Mouse (Mus musculus): ENCODE measurements around the gene Polr3gl. TPM values are rescaled to one million over a fixed set of nuclear protein-coding genes. Genes with fewer than 3 reads are reported as not detected.

Polr3gl gene
- polyA plus RNA-seq, 1 experiment from 2014 or later = 43.1 TPM

- Histone ChIP-seq H3K4me2 (ENCODE audit: low read length) (no peak overlapping the region), H3K27ac (ENCODE audit: low read length) (no peak overlapping the region), H3K9me3 (ENCODE audit: control insufficient read depth, low read length) (no peaks in the 10 kb centered on the region), H3K4me1 (replicated peaks; ENCODE audit: control insufficient read depth, insufficient read depth, low read length) (peaks cover 72% of the 10 kb centered on the region), H3K9ac (replicated peaks; ENCODE audit: low read depth, low read length) (no peak overlapping the region), H3K27me3 (replicated peaks; ENCODE audit: control insufficient read depth, insufficient read depth, low read length) (no peaks in the 10 kb centered on the region), H3K4me3 (replicated peaks; ENCODE audit: low read length) (no peak overlapping the region), H3K36me3 (ENCODE audit: control insufficient read depth, insufficient read depth) (no peaks in the 10 kb centered on the region)
- WGBS = 66% methylated on average over 3 of the region's 3 CpGs
- ATAC-seq = no peak
These were observed 5.4 kb upstream of the Polr3gl start for GRCm38 (mm10) chr3:96599411-96599810.

GRCm38 (mm10) chr3:96599069-96599393 lies 5.0 kb upstream of the Polr3gl start:
- peak overlapping the region; percentile 99 for H3K4me2 ChIP-seq (ENCODE audit: low read length)
- no peaks in the 10 kb centered on the region for H3K36me3 ChIP-seq (ENCODE audit: control insufficient read depth, insufficient read depth)
- no peak for ATAC-seq
- no peak overlapping the region; the same call in 1 of the 2 replicates for H3K4me3 ChIP-seq (replicated peaks; ENCODE audit: low read length)
- H3K27ac ChIP-seq (ENCODE audit: low read length) = no peak overlapping the region
- no peaks in the 10 kb centered on the region for H3K27me3 ChIP-seq (replicated peaks; ENCODE audit: control insufficient read depth, insufficient read depth, low read length)
- WGBS = 46% methylated on average over 8 of the region's 8 CpGs
- no peaks in the 10 kb centered on the region for H3K9me3 ChIP-seq (ENCODE audit: control insufficient read depth, low read length)
- H3K4me1 ChIP-seq (replicated peaks; ENCODE audit: control insufficient read depth, insufficient read depth, low read length) = peaks cover 68% of the 10 kb centered on the region
- H3K9ac ChIP-seq (replicated peaks; ENCODE audit: low read depth, low read length) = no peak overlapping the region

DNA sequence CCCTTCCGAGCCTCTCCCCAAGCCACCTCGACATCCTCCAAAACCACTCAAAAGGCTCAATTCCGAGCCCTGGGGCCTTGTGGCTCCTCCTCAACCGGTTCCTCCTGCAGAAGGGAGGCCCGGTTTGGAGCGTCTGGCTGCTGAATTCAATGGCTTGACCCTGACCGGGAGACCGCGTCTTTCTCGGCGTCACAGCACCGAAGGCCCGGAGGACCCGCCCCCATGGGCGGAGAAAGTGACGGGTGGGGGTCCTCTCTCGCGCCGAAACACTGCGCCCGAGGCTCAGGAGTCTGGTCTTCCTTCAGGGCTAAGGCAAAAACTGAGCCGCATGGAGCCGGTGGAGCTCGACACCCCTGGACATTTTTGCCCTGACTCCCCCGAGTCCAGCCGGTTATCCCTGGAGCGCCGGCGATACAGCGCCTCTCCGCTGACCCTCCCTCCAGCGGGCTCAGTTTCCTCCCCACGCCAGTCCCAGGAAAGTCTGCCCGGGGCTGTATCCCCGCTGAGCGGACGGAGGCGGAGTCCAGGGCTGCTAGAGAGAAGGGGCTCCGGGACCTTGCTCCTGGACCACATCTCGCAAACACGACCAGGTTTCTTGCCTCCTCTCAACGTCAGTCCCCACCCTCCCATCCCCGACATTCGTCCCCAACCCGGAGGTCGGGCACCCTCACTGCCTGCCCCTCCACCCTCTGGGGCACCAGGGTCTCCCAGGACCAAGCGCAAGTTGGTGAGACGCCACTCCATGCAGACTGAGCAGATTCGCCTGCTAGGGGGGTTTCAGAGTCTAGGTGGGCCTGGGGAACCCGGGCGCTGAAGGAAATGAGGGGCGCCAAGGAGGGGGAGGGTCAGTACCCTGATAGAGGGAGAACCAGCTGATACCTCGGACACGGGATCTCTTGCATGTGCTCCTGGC lies 4.4 kb upstream of the Polr3gl start:
- Histone ChIP-seq H3K9me3 (ENCODE audit: control insufficient read depth, low read length) (no peaks in the 10 kb centered on the region), H3K4me1 (replicated peaks; ENCODE audit: control insufficient read depth, insufficient read depth, low read length) (peaks cover 62% of the 10 kb centered on the region), H3K27me3 (replicated peaks; ENCODE audit: control insufficient read depth, insufficient read depth, low read length) (no peaks in the 10 kb centered on the region), H3K4me3 (replicated peaks; ENCODE audit: low read length) (peak overlapping the region; percentile 52), H3K27ac (ENCODE audit: low read length) (no peak overlapping the region; the same call in 1 of the 2 replicates), H3K36me3 (ENCODE audit: control insufficient read depth, insufficient read depth) (no peaks in the 10 kb centered on the region), H3K9ac (replicated peaks; ENCODE audit: low read depth, low read length) (peak overlapping the region; percentile 75), H3K4me2 (ENCODE audit: low read length) (peak overlapping the region; percentile 99)
- WGBS = 3% methylated on average over 54 of the region's 54 CpGs
- no peak for ATAC-seq

DNA sequence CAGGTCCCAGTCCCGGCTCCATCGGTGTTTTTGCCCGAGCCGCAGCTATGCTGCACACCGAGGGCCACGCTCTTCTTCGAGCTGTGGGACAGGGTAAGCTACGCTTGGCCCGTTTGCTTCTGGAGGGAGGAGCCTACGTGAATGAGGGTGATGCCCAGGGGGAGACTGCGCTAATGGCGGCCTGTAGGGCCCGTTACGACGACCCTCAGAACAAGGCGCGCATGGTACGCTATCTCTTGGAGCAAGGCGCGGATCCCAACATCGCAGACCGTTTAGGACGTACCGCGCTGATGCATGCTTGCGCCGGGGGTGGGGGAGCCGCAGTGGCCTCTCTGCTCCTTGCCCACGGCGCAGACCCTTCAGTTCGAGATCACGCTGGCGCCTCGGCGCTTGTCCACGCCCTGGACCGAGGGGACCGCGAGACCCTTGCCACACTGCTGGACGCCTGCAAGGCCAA lies 3.5 kb upstream of the Polr3gl start:
- peak overlapping the region; percentile 75 for H3K9ac ChIP-seq (replicated peaks; ENCODE audit: low read depth, low read length)
- under 1% methylated on average over 40 of the region's 40 CpGs for WGBS
- H3K27ac ChIP-seq (ENCODE audit: low read length) = peak overlapping the region; percentile 52
- H3K9me3 ChIP-seq (ENCODE audit: control insufficient read depth, low read length) = no peaks in the 10 kb centered on the region
- peak overlapping the region; percentile 52 for H3K4me3 ChIP-seq (replicated peaks; ENCODE audit: low read length)
- no peaks in the 10 kb centered on the region for H3K27me3 ChIP-seq (replicated peaks; ENCODE audit: control insufficient read depth, insufficient read depth, low read length)
- no peaks in the 10 kb centered on the region for H3K36me3 ChIP-seq (ENCODE audit: control insufficient read depth, insufficient read depth)
- ATAC-seq = no peak
- peaks cover 59% of the 10 kb centered on the region for H3K4me1 ChIP-seq (replicated peaks; ENCODE audit: control insufficient read depth, insufficient read depth, low read length)
- H3K4me2 ChIP-seq (ENCODE audit: low read length) = peak overlapping the region; percentile 99

DNA sequence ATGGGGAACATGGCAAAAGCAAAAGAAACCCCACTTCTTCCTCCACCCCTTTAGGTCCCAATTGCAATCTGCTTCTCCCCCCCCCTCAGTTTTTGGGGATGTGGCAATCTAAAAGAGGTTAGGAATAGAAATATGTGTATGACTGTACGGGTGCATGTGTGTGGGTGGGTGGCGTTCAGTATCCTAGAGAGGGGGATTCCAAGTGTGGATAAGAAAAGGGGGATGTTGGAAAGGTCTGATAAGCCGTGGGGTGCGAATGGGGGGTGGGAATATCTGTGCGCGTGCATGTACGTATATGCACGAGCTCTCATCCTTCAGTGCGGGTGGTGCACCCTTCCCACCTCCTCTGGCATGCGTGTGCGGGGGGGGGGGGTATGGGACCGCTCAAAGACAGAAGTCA lies 2.9 kb upstream of the Polr3gl start:
- H3K4me3 ChIP-seq (replicated peaks; ENCODE audit: low read length) = peak overlapping the region; percentile 52
- no peaks in the 10 kb centered on the region for H3K9me3 ChIP-seq (ENCODE audit: control insufficient read depth, low read length)
- H3K27ac ChIP-seq (ENCODE audit: low read length) = peak overlapping the region; percentile 52
- no peaks in the 10 kb centered on the region for H3K27me3 ChIP-seq (replicated peaks; ENCODE audit: control insufficient read depth, insufficient read depth, low read length)
- 2% methylated on average over 9 of the region's 12 CpGs for WGBS
- ATAC-seq = no peak
- peak overlapping the region; percentile 99 for H3K4me2 ChIP-seq (ENCODE audit: low read length)
- peak overlapping the region; percentile 75 for H3K9ac ChIP-seq (replicated peaks; ENCODE audit: low read depth, low read length)
- no peaks in the 10 kb centered on the region for H3K36me3 ChIP-seq (ENCODE audit: control insufficient read depth, insufficient read depth)
- peaks cover 55% of the 10 kb centered on the region for H3K4me1 ChIP-seq (replicated peaks; ENCODE audit: control insufficient read depth, insufficient read depth, low read length)

- peak within 1 kb of the TSS; percentile 52 for H3K27ac ChIP-seq (ENCODE audit: low read length)
- H3K9me3 ChIP-seq (ENCODE audit: control insufficient read depth, low read length) = no peaks in the 10 kb centered on the region
- H3K27me3 ChIP-seq (replicated peaks; ENCODE audit: control insufficient read depth, insufficient read depth, low read length) = no peaks in the 10 kb centered on the region
- H3K36me3 ChIP-seq (ENCODE audit: control insufficient read depth, insufficient read depth) = no peaks in the 10 kb centered on the region
- 1% methylated on average over 19 of the region's 23 CpGs for WGBS
- ATAC-seq = no peak
- H3K9ac ChIP-seq (replicated peaks; ENCODE audit: low read depth, low read length) = peak within 1 kb of the TSS; percentile 75
- peak within 1 kb of the TSS; percentile 52 for H3K4me3 ChIP-seq (replicated peaks; ENCODE audit: low read length)
- H3K4me1 ChIP-seq (replicated peaks; ENCODE audit: control insufficient read depth, insufficient read depth, low read length) = peaks cover 55% of the 10 kb centered on the region
- peak within 1 kb of the TSS; percentile 99 for H3K4me2 ChIP-seq (ENCODE audit: low read length)
These were observed 2.3 kb upstream of the Polr3gl start, which contains the start of gene Ankrd34a for GRCm38 (mm10) chr3:96596228-96596707. Ankrd34a (plus strand) TSS chr3:96596636.

DNA sequence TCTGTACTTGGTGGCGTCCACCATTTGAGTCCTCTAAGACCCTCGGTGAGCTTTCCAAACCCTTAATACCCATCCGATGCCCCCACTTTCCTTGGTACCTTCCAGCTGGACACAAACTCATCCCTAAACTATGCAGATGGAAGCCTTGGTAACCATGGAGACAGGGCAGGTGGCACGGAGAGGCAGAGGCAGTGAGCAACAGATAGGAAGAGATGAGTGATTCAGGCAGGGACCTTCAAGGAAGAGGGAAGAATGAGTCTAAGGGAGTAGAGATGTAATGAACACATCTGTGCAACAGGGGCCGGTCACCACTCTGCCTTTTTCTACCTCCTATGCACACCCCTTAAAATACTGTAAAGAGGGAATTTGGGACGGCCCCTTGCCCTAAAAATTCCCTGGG lies 1.7 kb upstream of the Polr3gl start:
- Histone ChIP-seq H3K4me2 (ENCODE audit: low read length) (peak overlapping the region; percentile 99), H3K27me3 (replicated peaks; ENCODE audit: control insufficient read depth, insufficient read depth, low read length) (no peaks in the 10 kb centered on the region), H3K27ac (ENCODE audit: low read length) (peak overlapping the region; percentile 52), H3K4me1 (replicated peaks; ENCODE audit: control insufficient read depth, insufficient read depth, low read length) (peaks cover 55% of the 10 kb centered on the region), H3K4me3 (replicated peaks; ENCODE audit: low read length) (peak overlapping the region; percentile 52), H3K9me3 (ENCODE audit: control insufficient read depth, low read length) (no peaks in the 10 kb centered on the region), H3K36me3 (ENCODE audit: control insufficient read depth, insufficient read depth) (no peaks in the 10 kb centered on the region), H3K9ac (replicated peaks; ENCODE audit: low read depth, low read length) (peak overlapping the region; percentile 75)
- WGBS = 23% methylated on average over 6 of the region's 6 CpGs
- no peak for ATAC-seq

DNA sequence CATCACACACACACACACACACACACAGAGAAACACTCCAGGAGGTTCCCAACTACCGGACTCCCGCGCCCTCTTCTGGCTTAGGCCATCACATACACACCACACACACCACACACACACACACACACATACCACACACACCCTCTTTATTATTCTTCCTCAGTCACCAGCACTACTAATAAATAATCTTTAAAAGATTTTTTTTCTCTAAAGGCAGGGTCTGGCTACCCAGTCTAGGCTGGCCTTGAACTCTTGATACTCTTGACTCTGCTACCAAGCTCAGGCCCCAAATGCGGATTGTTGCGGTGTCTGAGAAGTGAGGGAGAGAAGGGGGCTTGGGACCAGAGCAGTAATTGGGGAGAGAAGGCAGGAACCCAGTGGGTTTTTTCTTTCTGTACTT lies 870 bp upstream of the Polr3gl start:
- Histone ChIP-seq H3K4me3 (replicated peaks; ENCODE audit: low read length) (no peak overlapping the region), H3K36me3 (ENCODE audit: control insufficient read depth, insufficient read depth) (no peaks in the 10 kb centered on the region), H3K4me1 (replicated peaks; ENCODE audit: control insufficient read depth, insufficient read depth, low read length) (peaks cover 52% of the 10 kb centered on the region), H3K27me3 (replicated peaks; ENCODE audit: control insufficient read depth, insufficient read depth, low read length) (no peaks in the 10 kb centered on the region), H3K9ac (replicated peaks; ENCODE audit: low read depth, low read length) (no peak overlapping the region), H3K9me3 (ENCODE audit: control insufficient read depth, low read length) (no peaks in the 10 kb centered on the region), H3K27ac (ENCODE audit: low read length) (no peak overlapping the region), H3K4me2 (ENCODE audit: low read length) (no peak overlapping the region)
- ATAC-seq = no peak
- WGBS = 83% methylated on average over 5 of the region's 5 CpGs

DNA sequence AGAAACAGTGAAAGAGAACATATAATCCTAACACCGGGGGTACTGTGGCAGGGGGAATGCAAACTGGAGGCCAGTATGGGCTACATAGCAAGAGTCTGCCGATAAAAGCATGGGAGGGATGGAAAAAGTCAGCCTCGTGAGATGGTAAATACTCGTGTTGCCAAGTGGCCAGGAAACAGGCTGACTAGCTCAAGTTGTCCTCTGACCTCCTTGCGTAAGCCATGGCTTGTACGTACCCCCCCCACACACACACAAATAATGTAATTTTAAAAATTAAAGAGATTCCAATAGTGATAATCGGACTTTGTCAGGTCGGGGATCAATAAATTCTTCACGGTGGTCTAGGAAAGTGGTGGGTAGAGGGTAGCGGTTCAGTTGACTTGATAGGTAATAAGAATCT lies 607 bp downstream of the Polr3gl start:
- no peaks in the 10 kb centered on the region for H3K27me3 ChIP-seq (replicated peaks; ENCODE audit: control insufficient read depth, insufficient read depth, low read length)
- WGBS = under 1% methylated on average over 10 of the region's 10 CpGs
- peak overlapping the region; percentile 72 for H3K4me2 ChIP-seq (ENCODE audit: low read length)
- peak overlapping the region; percentile 70 for H3K9ac ChIP-seq (replicated peaks; ENCODE audit: low read depth, low read length)
- no peaks in the 10 kb centered on the region for H3K36me3 ChIP-seq (ENCODE audit: control insufficient read depth, insufficient read depth)
- ATAC-seq = no peak
- H3K4me3 ChIP-seq (replicated peaks; ENCODE audit: low read length) = peak overlapping the region; percentile 64
- H3K4me1 ChIP-seq (replicated peaks; ENCODE audit: control insufficient read depth, insufficient read depth, low read length) = peaks cover 38% of the 10 kb centered on the region
- peak overlapping the region; percentile 75 for H3K27ac ChIP-seq (ENCODE audit: low read length)
- no peaks in the 10 kb centered on the region for H3K9me3 ChIP-seq (ENCODE audit: control insufficient read depth, low read length)
